Mouse (Mus musculus): ENCODE data around the gene Ufsp1. TPM values are rescaled to one million over a fixed set of nuclear protein-coding genes. Genes with fewer than 3 reads are reported as not detected.

Ufsp1 gene
- total RNA-seq (2014; rRNA removed) (1.1 and 1.4 TPM in 2 replicates), polyA plus RNA-seq (2012; rRNA removed) (6.3 and 7.9 TPM in 2 replicates)

- TF ChIP-seq CTCF (IDR thresholded peaks at IDR 0.05; ENCODE audit: low read depth, low read length) (no peak), POLR2A (IDR thresholded peaks at IDR 0.05; ENCODE audit: extremely low read depth, insufficient read depth, low read length) (peak; percentile 84)
- Histone ChIP-seq H3K4me1 (ENCODE audit: control insufficient read depth, insufficient read depth, low read length) (peaks cover 4% of the 10 kb centered on the region; the same call in 1 of the 2 replicates), H3K27ac (replicated peaks; ENCODE audit: insufficient read depth, low read depth, low read length) (peak within 1 kb of the TSS; percentile 88), H3K27me3 (ENCODE audit: control insufficient read depth, insufficient read depth, low read length) (no peaks in the 10 kb centered on the region), H3K4me3 (ENCODE audit: insufficient read depth, low read depth, low read length) (peak within 1 kb of the TSS; percentile 65), H3K9ac (ENCODE audit: low read depth, low read length) (peak within 1 kb of the TSS; percentile 79), H3K79me2 (ENCODE audit: control insufficient read depth, insufficient read depth, low read length) (no peaks in the 10 kb centered on the region), H3K36me3 (ENCODE audit: control insufficient read depth, insufficient read depth, low read length) (peaks cover 19% of the 10 kb centered on the region)
- under 1% methylated on average over 52 of the region's 52 CpGs for WGBS
- DNase-seq (ENCODE audit: extremely low read depth, low read depth, low spot score): peak; percentile 88
Measured at GRCm38 (mm10) chr5:137293839-137294743, at the start of gene Ufsp1. Ufsp1 (plus strand) TSS chr5:137294629.

DNA sequence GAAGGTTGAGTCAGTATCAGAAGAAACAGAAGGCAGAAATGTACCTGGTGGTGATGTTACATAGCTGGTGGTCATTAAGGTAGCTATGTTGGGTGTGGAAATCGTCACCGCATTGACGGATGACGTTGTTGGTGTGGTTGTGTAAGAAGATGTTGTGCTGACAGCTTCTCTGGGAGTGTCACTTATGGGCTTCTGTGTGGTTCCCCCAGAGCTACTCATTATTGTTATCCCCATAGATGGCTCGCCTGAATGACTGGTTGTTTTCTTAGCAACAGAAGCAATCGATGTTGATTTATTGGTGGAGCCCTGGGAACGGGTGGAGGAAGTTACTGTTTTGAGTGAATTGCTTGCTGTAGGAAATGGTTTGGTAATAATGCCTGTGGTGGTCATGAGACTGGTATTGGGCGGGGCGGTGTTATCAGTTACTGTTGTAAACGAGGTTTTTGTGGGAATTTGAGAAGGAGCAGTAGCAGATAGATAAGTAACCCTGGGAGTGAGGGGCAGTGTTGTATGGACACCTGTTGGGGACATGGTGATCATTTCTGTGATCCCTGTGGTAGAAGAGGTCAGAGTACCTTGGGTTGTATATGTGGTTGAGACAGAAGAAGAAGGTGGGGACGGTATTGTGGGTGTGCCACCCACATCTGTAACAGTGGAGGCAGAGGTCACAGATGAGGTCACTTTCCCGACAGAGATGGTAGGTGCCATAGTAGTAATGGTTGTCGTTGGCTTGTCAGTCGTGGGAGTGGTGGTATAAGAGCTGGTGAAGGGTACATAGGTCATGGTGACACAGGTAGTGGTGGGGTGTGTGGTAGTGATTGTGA, 30.3 kb upstream of the Ufsp1 start:
- no peaks in the 10 kb centered on the region for H3K4me1 ChIP-seq (ENCODE audit: control insufficient read depth, insufficient read depth, low read length)
- H3K4me3 ChIP-seq (ENCODE audit: insufficient read depth, low read depth, low read length): no peak overlapping the region
- no peaks in the 10 kb centered on the region for H3K27me3 ChIP-seq (ENCODE audit: control insufficient read depth, insufficient read depth, low read length)
- TF ChIP-seq CTCF (IDR thresholded peaks at IDR 0.05; ENCODE audit: low read depth, low read length) (no peak), POLR2A (IDR thresholded peaks at IDR 0.05; ENCODE audit: extremely low read depth, insufficient read depth, low read length) (no peak)
- no peak overlapping the region for H3K27ac ChIP-seq (replicated peaks; ENCODE audit: insufficient read depth, low read depth, low read length)
- 76% methylated on average over 14 of the region's 14 CpGs for WGBS
- no peaks in the 10 kb centered on the region for H3K79me2 ChIP-seq (ENCODE audit: control insufficient read depth, insufficient read depth, low read length)
- no peak for DNase-seq (ENCODE audit: extremely low read depth, low read depth, low spot score)
- no peak overlapping the region for H3K9ac ChIP-seq (ENCODE audit: low read depth, low read length)
- H3K36me3 ChIP-seq (ENCODE audit: control insufficient read depth, insufficient read depth, low read length): no peaks in the 10 kb centered on the region

GRCm38 (mm10) chr5:137264787-137265186, 29.6 kb upstream of the Ufsp1 start:
- WGBS: 92% methylated on average over 11 of the region's 11 CpGs
- TF ChIP-seq CTCF (IDR thresholded peaks at IDR 0.05; ENCODE audit: low read depth, low read length) (no peak), POLR2A (IDR thresholded peaks at IDR 0.05; ENCODE audit: extremely low read depth, insufficient read depth, low read length) (no peak)
- Histone ChIP-seq H3K79me2 (ENCODE audit: control insufficient read depth, insufficient read depth, low read length) (no peaks in the 10 kb centered on the region), H3K27ac (replicated peaks; ENCODE audit: insufficient read depth, low read depth, low read length) (no peak overlapping the region), H3K4me1 (ENCODE audit: control insufficient read depth, insufficient read depth, low read length) (no peaks in the 10 kb centered on the region), H3K9ac (ENCODE audit: low read depth, low read length) (no peak overlapping the region), H3K36me3 (ENCODE audit: control insufficient read depth, insufficient read depth, low read length) (no peaks in the 10 kb centered on the region), H3K4me3 (ENCODE audit: insufficient read depth, low read depth, low read length) (no peak overlapping the region), H3K27me3 (ENCODE audit: control insufficient read depth, insufficient read depth, low read length) (no peaks in the 10 kb centered on the region)
- DNase-seq (ENCODE audit: extremely low read depth, low read depth, low spot score): no peak

DNA sequence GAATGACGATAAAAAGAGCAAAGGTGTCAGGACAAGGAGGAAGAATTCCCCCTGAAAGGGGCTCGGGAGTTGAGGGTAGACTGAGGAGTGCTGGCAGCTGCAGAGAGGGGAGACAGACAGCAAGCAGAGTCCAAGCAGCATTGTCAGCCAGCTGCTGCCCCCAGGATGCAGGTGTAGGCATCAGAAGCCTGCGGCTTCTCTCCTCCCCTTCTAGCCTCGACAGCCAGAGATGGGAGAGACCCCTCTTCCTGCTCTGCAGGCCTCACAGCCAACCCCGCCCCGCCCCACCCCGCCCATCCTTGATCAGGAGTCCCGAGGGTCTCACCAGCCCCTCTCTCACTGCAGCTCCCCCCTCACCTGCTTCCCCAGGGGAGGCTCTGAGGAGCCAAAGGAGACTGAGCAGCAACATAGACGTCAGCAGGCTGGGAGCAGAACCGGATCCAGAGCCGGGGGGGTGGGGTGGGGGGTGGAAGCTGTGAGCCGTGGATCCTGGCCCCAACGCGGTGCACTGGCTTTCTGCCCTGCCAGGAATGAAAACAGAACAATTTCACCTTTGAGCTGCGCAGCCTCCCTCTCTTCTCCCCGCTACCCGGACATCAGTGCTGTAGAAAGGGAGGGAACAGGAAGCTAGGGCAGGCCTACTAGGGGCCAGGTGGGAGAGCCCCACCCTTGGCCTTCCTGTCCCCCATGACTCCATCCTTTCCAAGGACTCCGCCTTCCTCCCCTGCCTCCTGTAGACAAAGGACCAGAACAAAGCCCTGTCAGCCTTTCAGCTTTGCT, 26.1 kb upstream of the Ufsp1 start:
- H3K9ac ChIP-seq (ENCODE audit: low read depth, low read length): no peak overlapping the region
- no peak overlapping the region for H3K27ac ChIP-seq (replicated peaks; ENCODE audit: insufficient read depth, low read depth, low read length)
- no peaks in the 10 kb centered on the region for H3K79me2 ChIP-seq (ENCODE audit: control insufficient read depth, insufficient read depth, low read length)
- H3K27me3 ChIP-seq (ENCODE audit: control insufficient read depth, insufficient read depth, low read length): no peaks in the 10 kb centered on the region
- WGBS: 30% methylated on average over 18 of the region's 18 CpGs
- DNase-seq (ENCODE audit: extremely low read depth, low read depth, low spot score): no peak
- no peaks in the 10 kb centered on the region for H3K4me1 ChIP-seq (ENCODE audit: control insufficient read depth, insufficient read depth, low read length)
- H3K4me3 ChIP-seq (ENCODE audit: insufficient read depth, low read depth, low read length): no peak overlapping the region
- TF ChIP-seq CTCF (IDR thresholded peaks at IDR 0.05; ENCODE audit: low read depth, low read length) (no peak), POLR2A (IDR thresholded peaks at IDR 0.05; ENCODE audit: extremely low read depth, insufficient read depth, low read length) (no peak)
- no peaks in the 10 kb centered on the region for H3K36me3 ChIP-seq (ENCODE audit: control insufficient read depth, insufficient read depth, low read length)

Measured in liver, adult 2 months (tissue).